31 mouse cellular contexts compared by ENCODE assay signal in genomic region chr3:96192977-96193376, GRCm38 (mm10). TPM values are rescaled to one million over a fixed set of nuclear protein-coding genes. Genes with fewer than 3 reads are reported as not detected.
A peak's percentile ranks its signal among the peaks of the same experiment; 100 is the strongest.
DNase-seq lines count a peak whose midpoint lies in the region; ATAC-seq and TF ChIP-seq lines count a peak whose summit lies in the region.
"Had no signal": no experiment of that assay in that cellular context is flagged by ENCODE, and none has a peak within 500 bp of the region (broad histone marks: within the 10 kb centered on the region; RNA-seq: fewer than 3 reads in every experiment).

No protein-coding gene starts in this region.

- peaks cover 45% of the 10 kb centered on the region for H3K36me3 ChIP-seq in forebrain, embryonic 13.5 days (ENCODE audit: poor library complexity, severe bottlenecking)
- H3K36me3 ChIP-seq in forebrain, embryonic 14.5 days (ENCODE audit: control insufficient read depth, insufficient read depth, low read length), result peaks cover 40% of the 10 kb centered on the region
- peaks cover 27% of the 10 kb centered on the region for H3K36me3 ChIP-seq in embryonic facial prominence, embryonic 13.5 days
- H3K36me3 ChIP-seq in limb, embryonic 11.5 days (ENCODE audit: control insufficient read depth, insufficient read depth, low read length), result no peaks in the 10 kb centered on the region
- H3K36me3 ChIP-seq: intestine, embryonic 15.5 days had no signal

- no peaks in the 10 kb centered on the region for H3K9me3 ChIP-seq in forebrain, embryonic 13.5 days (replicated peaks)
- H3K9me3 ChIP-seq in forebrain, embryonic 14.5 days (replicated peaks; ENCODE audit: control insufficient read depth, low read length), result no peaks in the 10 kb centered on the region
- no peaks in the 10 kb centered on the region for H3K9me3 ChIP-seq in embryonic facial prominence, embryonic 13.5 days
- H3K9me3 ChIP-seq in limb, embryonic 11.5 days (ENCODE audit: control insufficient read depth, low read length), result no peaks in the 10 kb centered on the region
- H3K9me3 ChIP-seq: heart, embryonic 13.5 days; hindbrain, embryonic 12.5 days; intestine, embryonic 15.5 days; midbrain, embryonic 13.5 days; neural tube, embryonic 15.5 days had no signal

- no peaks in the 10 kb centered on the region for H3K27me3 ChIP-seq in forebrain, embryonic 13.5 days
- no peaks in the 10 kb centered on the region for H3K27me3 ChIP-seq in forebrain, embryonic 14.5 days (replicated peaks; ENCODE audit: control insufficient read depth, insufficient read depth, low read length)
- no peaks in the 10 kb centered on the region for H3K27me3 ChIP-seq in embryonic facial prominence, embryonic 13.5 days
- no peaks in the 10 kb centered on the region for H3K27me3 ChIP-seq in limb, embryonic 11.5 days (ENCODE audit: control insufficient read depth, insufficient read depth, low read length)
- H3K27me3 ChIP-seq: heart, embryonic 13.5 days; hindbrain, embryonic 12.5 days; intestine, embryonic 15.5 days; midbrain, embryonic 13.5 days; neural tube, embryonic 15.5 days; Patski had no signal

- peaks cover 12% of the 10 kb centered on the region for H3K4me1 ChIP-seq in forebrain, embryonic 13.5 days
- peaks cover 5% of the 10 kb centered on the region; the same call in 1 of the 2 replicates for H3K4me1 ChIP-seq in forebrain, embryonic 14.5 days (ENCODE audit: control insufficient read depth, insufficient read depth, low read length)
- H3K4me1 ChIP-seq in lung, adult 2 months (ENCODE audit: control insufficient read depth, insufficient read depth, low read length), result 0 out of 2 replicates have a peak, but pooled peaks cover 2% of the 10 kb centered on the region
- H3K4me1 ChIP-seq in embryonic facial prominence, embryonic 13.5 days, result peaks cover 16% of the 10 kb centered on the region
- peaks cover 4% of the 10 kb centered on the region; the same call in 1 of the 2 replicates for H3K4me1 ChIP-seq in limb, embryonic 11.5 days (ENCODE audit: control insufficient read depth, insufficient read depth, low read length)

- H3K27ac ChIP-seq in forebrain, embryonic 13.5 days, result no peak overlapping the region
- H3K27ac ChIP-seq in forebrain, embryonic 14.5 days (ENCODE audit: low read depth, low read length), result no peak overlapping the region
- H3K27ac ChIP-seq in embryonic facial prominence, embryonic 13.5 days, result 0 out of 2 replicates have a peak overlapping the region, but pooled peaks have one; percentile 16
- H3K27ac ChIP-seq in limb, embryonic 11.5 days (replicated peaks; ENCODE audit: low read depth, low read length), result no peak overlapping the region
- H3K27ac ChIP-seq: heart, adult 2 months; heart, embryonic 13.5 days; hindbrain, embryonic 12.5 days; hindbrain, postnatal 0 days; intestine, embryonic 15.5 days; layer of hippocampus, adult 2 months; left cerebral cortex, adult 2 months; liver, embryonic 13.5 days; macrophage; midbrain, embryonic 13.5 days; neural tube, embryonic 15.5 days had no signal

- no peak for TF ChIP-seq POLR2A in lung, adult 2 months (IDR thresholded peaks at IDR 0.05; ENCODE audit: borderline replicate concordance, extremely low read depth, low read depth, low read length)

- no peak for DNase-seq in forebrain, embryonic 14.5 days (ENCODE audit: low spot score)
- no peak for DNase-seq in lung, adult 2 months
- DNase-seq in lung, postnatal 36 days, result no peak
- DNase-seq in limb, embryonic 11.5 days (ENCODE audit: low spot score), result peak; percentile 41
- DNase-seq in urinary bladder, postnatal 10 days (ENCODE audit: low spot score), result no peak
- DNase-seq: adrenal gland, postnatal 10 days; cerebellum, adult 8-10 months; cerebellum, postnatal 25 days; heart, adult 2 months; kidney, adult 9 months; kidney, postnatal 36 days; liver, embryonic 13.5 days; lung, embryonic 14.5 days; right cerebral cortex, adult 18-20 months; right cerebral cortex, postnatal 4 days; thymus, postnatal 4 days had no signal

- WGBS in forebrain, embryonic 13.5 days, result 67% methylated on average over 12 of the region's 12 CpGs
- WGBS in forebrain, embryonic 14.5 days, result 67% methylated on average over 12 of the region's 12 CpGs
- 62% methylated on average over 12 of the region's 12 CpGs for WGBS in lung, adult 2 months
- 41% methylated on average over 12 of the region's 12 CpGs for WGBS in embryonic facial prominence, embryonic 13.5 days
- WGBS in limb, embryonic 11.5 days, result 61% methylated on average over 12 of the region's 12 CpGs

- no peak overlapping the region for H3K4me3 ChIP-seq in forebrain, embryonic 13.5 days
- H3K4me3 ChIP-seq in forebrain, embryonic 14.5 days (ENCODE audit: low read depth, low read length), result no peak overlapping the region
- H3K4me3 ChIP-seq in lung, adult 2 months (replicated peaks; ENCODE audit: extremely low read depth, low read depth, low read length), result peak overlapping the region; percentile 8
- H3K4me3 ChIP-seq in embryonic facial prominence, embryonic 13.5 days, result no peak overlapping the region
- H3K4me3 ChIP-seq in limb, embryonic 11.5 days (ENCODE audit: low read depth, low read length), result no peak overlapping the region
- H3K4me3 ChIP-seq: erythroblast, embryonic 14.5 days; heart, adult 2 months; heart, embryonic 13.5 days; hindbrain, embryonic 12.5 days; intestine, embryonic 15.5 days; layer of hippocampus, adult 2 months; left cerebral cortex, adult 2 months; liver, embryonic 13.5 days; midbrain, embryonic 13.5 days; neural tube, embryonic 15.5 days had no signal

- no peak for TF ChIP-seq CTCF in lung, adult 2 months (IDR thresholded peaks at IDR 0.05; ENCODE audit: insufficient read depth, low read length)

- 0 out of 2 replicates have a peak overlapping the region, but pooled peaks have one; percentile 6 for H3K9ac ChIP-seq in forebrain, embryonic 13.5 days
- no peak overlapping the region for H3K9ac ChIP-seq in forebrain, embryonic 14.5 days (ENCODE audit: low read length)
- no peak overlapping the region for H3K9ac ChIP-seq in embryonic facial prominence, embryonic 13.5 days
- no peak overlapping the region for H3K9ac ChIP-seq in limb, embryonic 11.5 days (ENCODE audit: low read length)
- H3K9ac ChIP-seq: heart, embryonic 13.5 days; intestine, embryonic 15.5 days; liver, embryonic 13.5 days; lung, embryonic 14.5 days; midbrain, embryonic 13.5 days; neural tube, embryonic 15.5 days had no signal

- ATAC-seq in forebrain, embryonic 13.5 days, result no peak
- no peak for ATAC-seq in forebrain, embryonic 14.5 days
- ATAC-seq in embryonic facial prominence, embryonic 13.5 days (ENCODE audit: insufficient number of reproducible peaks, insufficient read depth, low FRiP score, low TSS enrichment, low read depth), result no peak
- ATAC-seq in limb, embryonic 11.5 days (ENCODE audit: insufficient number of reproducible peaks, low FRiP score, low TSS enrichment, low read depth), result no peak
- ATAC-seq: forebrain, embryonic 16.5 days; hindbrain, postnatal 0 days; intestine, embryonic 15.5 days; midbrain, embryonic 13.5 days; Patski had no signal

- no peak overlapping the region for H3K4me2 ChIP-seq in forebrain, embryonic 13.5 days
- no peak overlapping the region for H3K4me2 ChIP-seq in forebrain, embryonic 14.5 days (ENCODE audit: low read length)
- H3K4me2 ChIP-seq in embryonic facial prominence, embryonic 13.5 days, result peak overlapping the region; percentile 12; the same call in 1 of the 2 replicates
- H3K4me2 ChIP-seq in limb, embryonic 11.5 days (ENCODE audit: low read depth, severe bottlenecking), result no peak overlapping the region
- H3K4me2 ChIP-seq: heart, embryonic 13.5 days; hindbrain, embryonic 12.5 days; intestine, embryonic 15.5 days; liver, embryonic 13.5 days; lung, embryonic 14.5 days; midbrain, embryonic 13.5 days; neural tube, embryonic 15.5 days had no signal

RNA-seq across cellular contexts. Expression of gene Sv2a, which starts 12.0 kb away (rescaled TPM):
- 29.3 and 37.9 TPM in 2 replicates for polyA plus RNA-seq in forebrain, embryonic 13.5 days (2015; fragmentation: Nextera tagmentation; extraction: Ambion mirVana)
- 44.4 and 56.2 TPM in 2 replicates for polyA plus RNA-seq in forebrain, embryonic 14.5 days (2014; fragmentation: Nextera tagmentation; extraction: Ambion mirVana)
- 1.5 and 1.6 TPM in 2 replicates for polyA plus RNA-seq in lung, adult 2 months (2012; rRNA removed)
- polyA plus RNA-seq in embryonic facial prominence, embryonic 13.5 days (2015; fragmentation: Nextera tagmentation; extraction: Ambion mirVana), result 7.6 and 8.7 TPM in 2 replicates
- 2.7 and 3.9 TPM in 2 replicates for polyA plus RNA-seq in limb, embryonic 11.5 days (2014; fragmentation: Nextera tagmentation; extraction: Ambion mirVana)
- polyA plus RNA-seq: erythroblast, embryonic 14.5 days had no signal

RNA-seq across cellular contexts. Expression of gene Sf3b4, which starts 20.8 kb away (rescaled TPM):
- polyA plus RNA-seq in forebrain, embryonic 13.5 days (2015; fragmentation: Nextera tagmentation; extraction: Ambion mirVana), result 161 and 181 TPM in 2 replicates
- 169 and 170 TPM in 2 replicates for polyA plus RNA-seq in forebrain, embryonic 14.5 days (2014; fragmentation: Nextera tagmentation; extraction: Ambion mirVana)
- polyA plus RNA-seq in lung, adult 2 months (2012; rRNA removed), result 66.2 and 71.6 TPM in 2 replicates
- polyA plus RNA-seq in embryonic facial prominence, embryonic 13.5 days (2015; fragmentation: Nextera tagmentation; extraction: Ambion mirVana), result 163 and 184 TPM in 2 replicates
- polyA plus RNA-seq in limb, embryonic 11.5 days (2014; fragmentation: Nextera tagmentation; extraction: Ambion mirVana), result 259 and 264 TPM in 2 replicates

RNA-seq across cellular contexts. Expression of gene Bola1, which starts 26.5 kb away (rescaled TPM):
- 82.2 and 86.6 TPM in 2 replicates for polyA plus RNA-seq in forebrain, embryonic 13.5 days (2015; fragmentation: Nextera tagmentation; extraction: Ambion mirVana)
- 80.7 and 96.3 TPM in 2 replicates for polyA plus RNA-seq in forebrain, embryonic 14.5 days (2014; fragmentation: Nextera tagmentation; extraction: Ambion mirVana)
- polyA plus RNA-seq in lung, adult 2 months (2012; rRNA removed), result 61.3 and 70.4 TPM in 2 replicates
- 46.6 and 55.0 TPM in 2 replicates for polyA plus RNA-seq in embryonic facial prominence, embryonic 13.5 days (2015; fragmentation: Nextera tagmentation; extraction: Ambion mirVana)
- 68.2 and 68.9 TPM in 2 replicates for polyA plus RNA-seq in limb, embryonic 11.5 days (2014; fragmentation: Nextera tagmentation; extraction: Ambion mirVana)

RNA-seq across cellular contexts. Expression of gene Hist2h2ab, which starts 26.7 kb away (rescaled TPM):
- polyA plus RNA-seq in forebrain, embryonic 13.5 days (2015; fragmentation: Nextera tagmentation; extraction: Ambion mirVana), result 0.78 and 2.2 TPM in 2 replicates
- polyA plus RNA-seq in forebrain, embryonic 14.5 days (2014; fragmentation: Nextera tagmentation; extraction: Ambion mirVana), result 1.7 TPM in 1 of 2 replicates, not detected in the other
- 1.2 and 2.7 TPM in 2 replicates for polyA plus RNA-seq in lung, adult 2 months (2012; rRNA removed)
- 1.7 TPM in 1 of 2 replicates, not detected in the other for polyA plus RNA-seq in embryonic facial prominence, embryonic 13.5 days (2015; fragmentation: Nextera tagmentation; extraction: Ambion mirVana)
- 1.6 TPM in 1 of 2 replicates, not detected in the other for polyA plus RNA-seq in limb, embryonic 11.5 days (2014; fragmentation: Nextera tagmentation; extraction: Ambion mirVana)
- polyA plus RNA-seq: embryonic facial prominence, embryonic 11.5 days; forebrain, embryonic 16.5 days; heart, embryonic 13.5 days; hindbrain, embryonic 12.5 days; hindbrain, postnatal 0 days; lung, embryonic 14.5 days; macrophage; midbrain, embryonic 13.5 days; neural tube, embryonic 15.5 days had no signal

RNA-seq across cellular contexts. Expression of gene Hist2h2ac, which starts 27.7 kb away (rescaled TPM):
- 13.2 and 13.3 TPM in 2 replicates for polyA plus RNA-seq in forebrain, embryonic 13.5 days (2015; fragmentation: Nextera tagmentation; extraction: Ambion mirVana)
- 3.4 and 7.5 TPM in 2 replicates for polyA plus RNA-seq in forebrain, embryonic 14.5 days (2014; fragmentation: Nextera tagmentation; extraction: Ambion mirVana)
- 6.0 and 7.1 TPM in 2 replicates for polyA plus RNA-seq in lung, adult 2 months (2012; rRNA removed)
- polyA plus RNA-seq in embryonic facial prominence, embryonic 13.5 days (2015; fragmentation: Nextera tagmentation; extraction: Ambion mirVana), result 13.2 and 14.1 TPM in 2 replicates
- 12.6 and 13.5 TPM in 2 replicates for polyA plus RNA-seq in limb, embryonic 11.5 days (2014; fragmentation: Nextera tagmentation; extraction: Ambion mirVana)
- polyA plus RNA-seq: macrophage had no signal
